Mouse (Mus musculus): ENCODE measurements around the gene Prmt8.

Gene Prmt8

DNA sequence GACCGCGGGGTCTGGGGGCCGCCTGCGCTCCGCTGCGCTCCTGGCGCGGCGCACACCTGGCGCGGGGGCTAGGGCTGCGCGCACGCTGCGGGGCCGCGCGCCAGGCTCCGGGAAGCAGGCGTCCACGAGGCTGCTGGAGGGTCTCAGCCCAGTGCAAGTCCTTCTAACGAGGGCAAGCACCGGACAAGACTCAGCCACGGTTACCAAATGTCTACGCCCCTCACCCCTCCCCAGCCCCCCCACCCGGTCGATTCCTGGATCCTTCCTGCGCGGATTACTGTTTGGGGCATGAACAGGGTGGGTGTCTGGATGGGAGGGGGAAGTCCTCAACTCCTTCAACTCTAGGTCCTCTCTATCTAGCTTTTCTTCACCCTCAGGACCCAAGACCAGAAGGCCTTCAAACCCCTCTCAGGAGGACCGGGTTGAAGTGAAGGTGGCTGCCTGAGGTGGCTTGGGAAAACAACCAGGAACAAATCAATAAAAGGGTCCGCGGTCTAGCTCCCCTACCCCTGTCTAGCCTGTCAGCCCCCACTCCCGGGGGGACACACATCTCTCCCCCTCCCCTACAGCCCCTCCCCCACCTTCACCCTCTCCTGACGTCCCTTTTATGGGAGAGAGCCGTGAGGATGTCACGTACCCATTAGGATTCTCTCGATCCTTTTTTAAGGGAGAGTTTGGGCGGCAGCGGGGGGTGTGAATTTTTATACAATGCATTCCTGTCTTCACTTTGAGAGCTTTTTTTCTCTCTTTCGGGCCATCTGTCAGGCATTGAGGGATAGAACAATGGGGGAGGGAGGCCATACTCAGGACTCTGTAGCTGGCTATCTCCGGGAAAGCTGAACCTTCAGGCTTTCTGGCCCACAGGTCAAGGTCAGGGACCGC lies at the start of gene Prmt8:
Prmt8 (minus strand) TSS at position 198 of the 882 bp plus-strand sequence.
- no peak for DNase-seq (ENCODE audit: extremely low read depth, low read depth)

DNA sequence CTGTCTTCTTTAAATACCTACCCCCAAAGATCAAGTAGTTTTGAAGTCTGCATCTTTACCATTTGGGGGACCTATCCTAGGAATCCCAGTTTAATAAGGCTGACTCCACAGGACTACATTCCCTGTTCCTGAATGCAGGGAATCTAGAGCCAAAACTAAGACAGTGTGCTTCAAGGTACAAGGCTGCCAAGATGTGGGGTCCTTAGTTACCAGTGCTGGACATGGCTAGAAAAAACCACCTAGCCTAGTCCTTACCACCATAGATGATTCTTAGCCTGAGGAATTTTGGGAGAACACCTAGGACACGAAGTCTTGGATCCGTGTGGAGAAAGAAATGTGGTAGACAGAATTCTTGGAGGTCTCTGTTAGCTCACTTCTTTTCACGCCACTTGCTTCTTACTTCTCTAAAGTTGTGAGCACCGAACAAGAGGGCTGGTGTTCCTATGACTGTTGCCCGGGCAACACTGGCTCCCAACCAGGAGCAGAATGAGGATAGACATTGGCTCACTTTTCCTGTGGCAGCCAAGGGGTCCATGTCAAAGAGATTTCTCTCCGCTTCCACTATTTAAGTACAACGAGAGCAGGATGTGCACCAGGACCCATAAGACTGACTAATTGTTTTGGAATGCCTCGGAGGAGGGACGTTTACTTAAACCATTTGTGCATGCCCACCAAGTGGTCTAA lies 33.9 kb upstream of the Prmt8 start:
- no peak for DNase-seq (ENCODE audit: extremely low read depth, low read depth)

DNA sequence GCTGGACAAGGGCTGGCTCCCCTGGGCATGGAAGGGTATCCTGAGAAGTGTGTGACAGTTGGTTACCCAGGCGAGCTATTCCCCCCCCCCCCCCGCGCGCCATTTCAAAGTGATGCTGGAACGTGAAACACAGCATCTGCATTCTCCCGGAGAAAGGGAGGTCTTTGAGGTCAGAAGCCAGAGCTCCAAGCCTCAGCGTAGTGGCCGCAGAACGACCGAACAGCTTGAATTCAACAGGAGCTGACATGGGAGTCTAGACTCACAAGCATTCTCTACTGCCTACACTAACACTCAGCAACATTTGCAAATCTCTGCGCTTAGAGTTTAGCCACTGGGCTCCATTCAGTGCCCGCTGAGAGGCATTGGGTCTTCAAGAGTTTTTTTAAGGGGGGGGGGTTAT lies 32.9 kb upstream of the Prmt8 start:
- DNase-seq (ENCODE audit: extremely low read depth, low read depth): no peak

DNA sequence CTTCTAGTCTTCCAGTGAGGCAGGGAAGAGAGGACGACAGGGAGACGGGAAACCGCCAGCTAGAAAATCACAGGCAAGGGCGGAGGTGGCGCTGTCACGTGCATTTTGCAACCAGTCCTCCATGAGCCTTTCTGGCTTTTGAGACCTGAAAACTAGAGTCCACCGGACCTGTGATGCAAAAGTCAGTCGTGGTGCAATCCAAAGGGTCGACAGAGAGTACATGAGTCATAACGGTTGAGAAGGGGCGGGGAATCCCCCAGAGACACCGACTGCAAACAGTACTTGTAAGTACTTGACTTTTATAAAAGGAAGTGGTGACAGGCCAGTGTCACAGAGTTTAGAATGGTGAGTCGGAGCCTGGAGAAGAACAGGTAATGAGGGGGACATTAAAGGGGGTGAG lies 20.8 kb upstream of the Prmt8 start:
- no peak for DNase-seq (ENCODE audit: extremely low read depth, low read depth)

DNA sequence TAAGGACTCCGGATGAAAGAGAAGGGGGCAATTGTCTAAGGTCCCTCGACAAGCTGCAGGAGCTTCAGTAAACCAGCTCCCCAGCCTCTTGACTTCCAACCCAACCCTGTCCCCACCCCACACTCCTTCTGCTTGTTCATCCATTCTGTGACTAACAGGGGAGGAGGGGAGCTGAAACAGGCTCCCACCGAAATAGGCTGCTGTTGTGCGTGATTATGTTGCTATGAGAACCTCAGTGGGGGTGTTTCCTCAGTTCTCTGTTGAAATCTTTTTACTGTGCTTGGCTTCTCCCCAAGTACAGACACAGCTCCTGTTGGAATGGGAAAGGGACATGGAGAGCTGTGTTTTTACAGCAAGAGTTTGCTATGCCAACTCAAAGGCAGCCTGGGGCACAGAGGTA lies 1.5 kb upstream of the Prmt8 start:
- no peak for DNase-seq (ENCODE audit: extremely low read depth, low read depth)

DNA sequence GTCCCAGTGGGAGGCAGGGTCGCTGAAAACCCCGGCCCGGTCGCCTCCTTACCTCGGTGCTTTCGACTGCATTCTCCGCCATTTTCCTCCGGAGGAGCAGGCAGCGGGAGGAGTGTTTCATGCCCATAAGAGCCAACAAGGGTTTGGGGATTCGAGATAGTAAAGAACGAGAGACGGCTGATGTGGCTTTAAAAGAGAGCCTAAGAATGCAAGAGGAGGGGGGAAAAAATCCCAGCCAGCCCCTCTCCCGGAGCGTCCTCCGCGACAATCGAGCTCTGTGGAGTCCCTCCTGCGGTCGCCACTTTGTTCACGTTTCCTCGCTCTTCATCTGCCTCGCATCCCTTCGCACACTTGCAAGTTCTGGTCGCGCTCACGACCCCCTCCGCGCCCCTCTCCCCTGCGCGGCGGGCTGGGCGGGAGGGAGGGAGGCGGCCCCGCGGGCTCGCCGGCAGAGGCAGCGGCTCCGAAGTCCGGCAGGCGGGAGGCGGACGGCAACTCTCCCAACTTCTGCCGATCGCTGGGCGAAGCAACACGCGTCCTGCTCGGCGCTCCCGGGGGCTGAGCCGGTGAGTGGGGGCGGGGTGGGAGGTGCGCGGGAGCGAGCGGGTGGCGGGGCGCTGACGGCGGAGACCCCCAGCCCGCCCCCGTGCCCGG lies 524 bp downstream of the Prmt8 start:
- no peak for DNase-seq (ENCODE audit: extremely low read depth, low read depth)

DNA sequence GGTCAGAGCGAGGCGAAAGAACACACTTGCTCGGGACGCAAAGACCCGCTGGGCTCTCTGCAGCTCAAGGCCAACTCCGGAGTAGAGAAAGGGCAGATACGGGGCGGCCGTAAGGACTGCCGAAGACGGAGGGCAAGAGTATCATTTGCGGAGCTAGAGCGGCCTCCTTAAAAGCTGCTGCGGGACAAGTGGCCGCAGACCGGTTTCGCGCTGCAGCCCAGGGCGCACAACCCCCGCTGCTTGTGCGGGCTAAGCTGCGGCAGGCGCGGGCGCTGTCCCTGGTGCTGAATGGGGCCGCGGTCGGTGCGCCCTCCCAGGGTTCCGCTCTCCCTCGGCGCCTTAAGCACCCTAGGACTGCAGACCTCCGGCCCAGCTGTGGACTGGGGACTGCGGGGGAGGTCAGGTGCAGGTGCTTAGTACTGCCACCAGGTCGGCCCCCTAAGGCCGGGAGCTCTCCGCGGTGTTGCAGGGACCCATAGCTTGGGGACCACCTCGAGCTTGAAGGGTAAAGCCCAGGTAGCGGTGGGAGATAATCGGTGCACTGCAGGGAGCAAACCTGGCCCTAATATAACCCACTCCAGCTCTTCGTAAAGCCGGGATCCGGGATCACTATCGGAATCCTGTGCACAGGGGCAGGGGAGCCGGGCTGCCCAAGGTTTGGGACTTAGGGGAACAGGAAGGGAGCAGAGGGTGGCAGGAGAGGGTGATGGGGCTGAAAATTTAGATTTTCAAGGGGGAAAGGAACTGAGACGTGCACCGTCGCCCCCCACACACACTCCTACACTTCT lies 1.4 kb downstream of the Prmt8 start:
- no peak for DNase-seq (ENCODE audit: extremely low read depth, low read depth)

DNA sequence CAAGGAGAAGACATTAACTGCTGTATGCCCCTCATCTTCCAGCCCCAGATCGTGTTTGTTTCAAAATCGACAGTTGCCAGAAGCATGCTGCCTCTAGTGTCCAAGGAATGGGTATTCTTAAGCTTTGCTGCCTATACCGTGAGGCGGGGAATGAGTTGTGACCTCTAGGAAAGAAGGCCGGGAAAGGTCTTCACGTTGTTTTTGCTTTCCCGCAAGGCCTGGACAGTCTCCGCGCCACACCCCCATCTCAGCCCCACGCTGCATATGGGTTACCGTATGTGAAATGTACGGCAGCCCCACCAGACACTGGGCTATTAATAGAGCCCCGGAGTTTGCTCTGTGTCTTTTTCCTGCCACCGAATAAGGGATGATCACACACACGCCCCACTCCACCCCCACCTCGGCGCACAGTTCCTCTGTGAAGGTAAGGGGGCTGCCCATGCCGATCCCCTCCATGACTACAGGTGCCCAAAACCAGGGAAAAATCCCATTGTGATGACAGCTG lies 2.0 kb downstream of the Prmt8 start:
- DNase-seq (ENCODE audit: extremely low read depth, low read depth): no peak

DNA sequence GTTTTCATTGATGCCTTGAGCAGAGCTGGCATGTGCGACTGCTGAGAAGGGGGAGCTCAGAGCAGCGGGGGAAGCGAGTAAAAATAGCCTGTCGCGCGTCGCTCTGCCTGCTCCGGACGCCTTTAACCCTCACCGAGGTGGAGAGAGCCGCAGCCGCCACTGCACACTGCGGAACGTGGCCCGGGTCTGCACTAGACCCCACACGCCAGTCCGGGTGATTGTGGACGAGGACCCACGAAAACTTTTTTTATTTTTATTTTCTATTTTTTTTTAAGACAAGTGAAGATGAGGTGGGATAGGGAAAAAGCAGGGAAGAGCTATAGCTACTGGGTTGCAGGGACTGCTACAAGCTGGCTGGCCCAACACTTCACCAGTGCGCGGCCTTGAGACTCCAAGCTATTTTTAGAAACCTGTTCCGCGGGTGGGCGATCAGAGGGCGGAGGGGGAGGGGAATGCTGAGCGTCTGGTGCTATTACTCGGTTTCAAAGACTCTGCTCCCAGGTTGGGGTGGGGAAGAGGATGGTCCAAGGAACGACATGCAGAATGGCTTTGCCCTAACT lies 2.6 kb downstream of the Prmt8 start:
- DNase-seq (ENCODE audit: extremely low read depth, low read depth): no peak

DNA sequence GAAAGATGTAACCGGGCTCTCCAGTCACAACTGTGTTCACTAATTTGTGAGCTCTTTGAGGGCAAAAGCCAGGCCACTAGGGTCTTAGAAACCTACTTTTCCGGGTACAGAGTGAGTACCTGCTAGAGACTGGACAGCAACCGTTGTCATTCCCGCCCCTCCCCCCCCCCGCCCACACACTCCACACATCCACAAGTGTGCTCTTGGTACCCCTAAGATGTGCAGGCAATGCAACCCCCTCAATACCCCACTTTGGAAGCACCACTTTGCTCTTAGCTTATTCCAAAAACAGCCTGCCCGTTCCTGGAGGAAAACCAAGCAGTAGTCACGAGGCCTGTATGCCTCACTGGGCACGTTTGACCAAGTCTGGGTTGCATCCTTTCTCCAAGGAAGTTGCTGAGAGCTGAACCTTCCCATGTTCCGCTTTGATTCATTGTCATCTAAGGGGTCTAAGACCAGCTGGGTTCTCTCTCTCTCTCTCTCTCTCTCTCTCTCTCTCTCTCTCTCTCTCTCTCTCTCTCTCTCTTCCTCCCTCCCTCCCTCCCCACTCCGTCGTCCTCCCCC lies 3.1 kb downstream of the Prmt8 start:
- no peak for DNase-seq (ENCODE audit: extremely low read depth, low read depth)

DNA sequence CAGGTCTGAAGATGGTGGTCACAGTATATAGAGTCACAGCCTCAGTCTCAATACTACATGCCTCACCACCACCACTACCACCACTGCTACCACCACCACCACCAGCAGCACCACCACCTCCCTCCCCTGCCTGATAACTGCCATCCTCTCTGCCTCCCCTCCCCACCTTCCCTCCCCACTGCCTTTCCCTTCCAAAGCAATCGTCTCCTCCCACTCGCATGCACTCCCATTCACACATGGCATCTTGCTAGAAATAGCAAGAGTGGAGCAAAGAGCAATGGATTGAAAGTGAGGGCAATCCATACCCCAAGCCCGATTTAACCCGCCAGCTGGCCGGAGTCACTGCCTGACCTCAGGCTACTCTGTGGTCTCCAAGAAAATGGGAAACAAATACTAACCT lies 3.7 kb downstream of the Prmt8 start:
- no peak for DNase-seq (ENCODE audit: extremely low read depth, low read depth)

DNA sequence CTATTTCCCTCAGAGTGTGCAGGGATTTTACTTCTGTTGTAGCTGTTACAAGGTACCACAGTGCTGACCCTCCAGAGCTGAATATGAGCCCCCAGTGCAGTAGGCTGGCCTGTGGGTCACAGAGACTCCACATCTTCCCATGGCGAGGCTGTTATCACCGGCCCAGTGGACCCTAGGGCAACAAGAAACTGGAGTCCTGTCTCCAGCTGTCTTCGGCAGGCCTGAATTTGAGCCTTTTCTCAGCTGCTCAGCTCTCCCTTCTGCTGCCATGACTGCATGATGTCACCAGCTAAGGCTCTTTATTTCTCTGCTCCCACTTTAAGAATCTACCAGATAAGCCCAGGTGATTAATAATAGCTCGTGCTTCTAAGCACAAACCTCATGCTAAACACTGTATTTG lies 11.0 kb downstream of the Prmt8 start:
- DNase-seq (ENCODE audit: extremely low read depth, low read depth): no peak

DNA sequence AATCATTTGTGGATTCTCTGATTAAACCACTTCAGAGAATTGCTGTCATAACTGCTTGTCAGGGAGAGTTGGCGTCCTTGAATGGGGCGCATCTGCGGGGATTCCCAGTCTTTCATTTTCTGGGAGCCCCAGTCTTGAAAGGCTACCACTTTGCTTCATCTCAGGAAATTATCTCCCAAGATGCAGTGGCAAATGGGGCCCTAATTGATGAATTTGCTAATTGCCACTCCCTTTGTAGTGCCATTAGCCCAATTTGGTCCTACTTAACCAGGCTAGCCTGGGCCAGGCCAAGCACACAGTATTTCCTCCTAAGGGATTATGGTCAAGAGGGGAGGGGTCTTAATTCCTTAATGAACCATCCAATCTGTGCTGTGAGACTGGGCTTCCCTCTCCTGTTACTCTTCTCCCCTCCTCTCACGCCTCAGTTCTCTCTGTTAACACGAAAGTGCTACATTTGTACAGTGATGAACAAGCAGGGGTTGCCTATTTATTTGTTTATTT lies 11.6 kb downstream of the Prmt8 start:
- DNase-seq (ENCODE audit: extremely low read depth, low read depth): no peak

DNA sequence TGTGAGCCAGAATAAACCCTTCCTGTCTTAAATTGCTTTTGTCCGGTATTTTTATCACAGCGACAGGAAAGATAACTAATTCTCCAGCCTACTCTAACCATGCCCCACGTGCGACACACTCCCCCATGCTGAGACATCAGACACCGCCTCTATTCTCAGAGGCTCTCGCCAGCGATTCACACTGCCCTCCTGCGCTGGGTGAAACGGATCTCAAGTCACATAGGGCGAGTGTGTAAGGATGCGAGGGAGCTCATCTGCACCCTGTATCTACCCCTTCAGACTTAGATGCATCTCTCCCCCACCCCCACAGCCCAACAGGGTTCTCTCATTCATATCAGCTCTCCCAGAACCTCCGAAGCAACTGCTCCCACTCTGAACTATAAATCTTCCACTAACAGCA lies 12.4 kb downstream of the Prmt8 start:
- DNase-seq (ENCODE audit: extremely low read depth, low read depth): no peak

DNA sequence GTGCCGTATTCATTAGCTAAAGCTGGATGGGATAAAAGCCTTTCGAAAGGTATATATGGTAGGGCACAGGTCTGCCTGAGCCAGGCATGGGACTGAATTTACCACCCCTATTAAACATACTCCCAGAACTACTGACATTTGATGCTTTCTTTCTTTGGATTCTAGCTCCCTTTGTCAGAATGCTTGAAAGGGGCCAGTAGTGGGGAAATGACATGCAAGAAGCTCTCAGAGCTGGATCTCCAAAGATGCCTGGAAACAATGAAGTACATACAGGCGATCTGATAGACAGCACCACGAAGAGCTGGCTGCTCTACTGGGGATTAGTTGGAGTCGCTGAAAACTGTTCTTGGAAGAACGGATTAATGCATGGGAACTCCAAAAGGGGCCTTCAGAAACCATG lies 16.0 kb downstream of the Prmt8 start:
- DNase-seq (ENCODE audit: extremely low read depth, low read depth): no peak

DNA sequence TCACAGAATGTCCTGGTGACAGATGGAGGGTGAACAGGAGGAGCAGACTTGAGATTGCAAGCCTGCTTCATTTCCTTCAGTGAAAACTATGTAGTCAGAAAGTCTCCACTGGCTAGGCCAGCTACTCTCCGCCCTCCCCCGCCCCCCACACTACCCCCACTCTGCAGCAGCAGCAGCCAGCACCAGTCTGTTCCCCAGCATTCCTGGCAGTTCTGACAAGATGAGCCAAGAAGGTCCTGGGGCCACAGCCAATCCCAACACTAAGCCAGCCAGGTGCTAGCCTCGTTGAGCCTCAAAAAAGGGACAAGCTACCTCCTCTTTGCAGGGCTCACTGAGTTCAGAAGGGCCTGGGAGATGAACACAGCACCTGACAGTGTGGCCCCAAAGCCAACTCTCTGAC lies 16.6 kb downstream of the Prmt8 start:
- no peak for DNase-seq (ENCODE audit: extremely low read depth, low read depth)

DNA sequence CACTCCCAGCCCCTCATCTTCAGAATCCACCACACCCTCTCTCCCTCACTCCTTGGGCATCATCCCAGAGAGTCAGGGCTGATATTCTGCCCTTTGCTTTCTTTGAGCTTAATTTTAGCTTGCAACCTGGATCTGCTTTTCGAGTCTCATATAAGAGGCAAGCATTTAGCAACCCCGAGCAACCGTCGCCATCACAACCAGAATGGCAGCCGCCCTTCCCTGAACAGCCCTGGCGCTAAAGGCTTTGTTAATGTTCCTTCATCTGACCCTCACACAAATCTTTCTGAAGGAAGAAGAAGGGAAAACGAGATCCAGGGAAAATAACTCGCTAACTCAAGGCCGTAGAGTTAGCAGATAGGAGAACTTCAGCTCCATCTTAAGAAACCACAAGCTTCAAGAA lies 17.8 kb downstream of the Prmt8 start:
- DNase-seq (ENCODE audit: extremely low read depth, low read depth): no peak

DNA sequence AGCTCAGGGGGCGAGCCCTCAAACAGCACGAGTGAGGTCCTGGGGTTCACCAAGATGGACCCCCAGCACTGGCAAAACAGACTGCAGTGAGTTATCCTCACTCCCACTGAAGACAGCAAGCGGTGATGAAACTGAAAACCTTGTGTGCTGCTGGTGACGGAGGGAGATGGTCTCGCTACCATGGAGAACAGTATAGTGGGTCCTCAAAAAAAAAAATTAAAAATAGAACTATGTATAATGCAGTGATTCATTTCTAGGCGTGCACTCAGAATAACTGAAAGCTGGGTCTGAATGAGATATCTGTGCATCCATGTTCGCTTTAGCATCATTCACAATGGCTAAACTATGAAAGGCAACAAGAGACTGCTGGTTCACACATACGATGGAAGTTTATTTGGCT lies 20.5 kb downstream of the Prmt8 start:
- no peak for DNase-seq (ENCODE audit: extremely low read depth, low read depth)

DNA sequence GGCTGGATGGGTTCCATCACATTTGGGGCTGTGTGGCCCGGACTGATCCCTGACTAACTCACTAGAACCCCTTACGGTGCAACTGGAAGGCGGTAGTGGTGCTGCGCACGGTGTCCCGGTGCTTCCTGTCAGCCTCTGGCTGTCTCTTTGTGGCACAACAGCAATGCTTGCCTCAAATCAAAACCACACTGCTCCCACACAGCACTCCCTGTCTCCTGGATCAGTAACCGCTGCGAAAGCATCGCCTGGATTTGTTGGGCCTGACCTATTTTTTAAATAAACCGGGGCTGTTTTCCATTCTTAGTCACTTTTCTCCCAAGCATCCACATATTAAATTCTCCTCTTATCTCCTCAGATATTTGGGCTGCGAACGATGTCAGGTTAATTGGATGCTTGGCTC lies 27.0 kb downstream of the Prmt8 start:
- no peak for DNase-seq (ENCODE audit: extremely low read depth, low read depth)

DNA sequence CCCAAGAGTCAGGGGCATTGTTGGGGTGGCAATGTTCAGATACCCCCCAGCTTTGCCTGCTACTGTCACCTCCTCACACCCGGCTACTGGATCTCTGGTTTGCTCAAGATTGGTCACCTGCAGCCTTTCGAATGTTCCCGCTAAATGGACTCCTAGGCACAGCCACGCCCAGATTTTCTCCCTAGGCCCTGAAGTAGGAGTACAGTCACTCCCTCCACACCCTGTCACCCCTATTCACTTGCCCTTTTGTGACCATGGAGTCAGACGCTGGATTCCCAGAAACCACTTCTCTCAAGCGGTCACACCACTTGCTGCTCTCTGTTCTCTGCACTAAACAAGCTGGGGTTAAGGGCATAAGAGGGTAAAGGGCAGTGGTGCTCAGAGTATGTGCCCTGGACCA lies 28.1 kb downstream of the Prmt8 start:
- DNase-seq (ENCODE audit: extremely low read depth, low read depth): no peak

DNA sequence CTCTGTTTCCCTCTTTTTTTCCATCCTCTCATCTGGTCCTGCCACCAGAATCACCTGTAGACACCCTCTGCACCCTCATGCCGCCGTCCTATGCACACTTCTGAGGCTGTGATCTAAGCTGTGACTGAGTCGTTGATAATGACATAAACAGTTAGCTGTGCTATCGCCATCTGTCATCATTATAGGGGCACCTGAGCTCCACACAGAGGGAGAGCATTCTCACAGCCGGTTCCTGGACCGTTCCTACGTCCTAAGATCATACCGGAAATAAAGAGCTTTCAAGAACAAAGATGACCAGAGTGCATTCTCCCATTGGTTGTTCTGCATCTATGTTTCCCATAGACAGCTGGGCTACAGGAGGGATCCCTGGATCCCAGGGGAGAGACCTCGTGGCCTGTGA lies 28.6 kb downstream of the Prmt8 start:
- no peak for DNase-seq (ENCODE audit: extremely low read depth, low read depth)

Data from MEL-GATA-1-ER (cell line).